ENCODE assay signal across 16 mouse cellular contexts in genomic region chr3:102123654-102124053, GRCm38 (mm10).
"Had no signal": no experiment of that assay in that cellular context is flagged by ENCODE, and none has a peak within 500 bp of the region (broad histone marks: within the 10 kb centered on the region; RNA-seq: fewer than 3 reads in every experiment).

No protein-coding gene starts in this region.

- H3K9me3 ChIP-seq: neural tube, embryonic 13.5 days; neural tube, embryonic 15.5 days; stomach, embryonic 15.5 days had no signal

- H3K27me3 ChIP-seq: neural tube, embryonic 13.5 days; neural tube, embryonic 15.5 days; stomach, embryonic 15.5 days had no signal

- H3K4me3 ChIP-seq: neural tube, embryonic 13.5 days; neural tube, embryonic 15.5 days; stomach, embryonic 15.5 days had no signal

- H3K27ac ChIP-seq: neural tube, embryonic 13.5 days; neural tube, embryonic 15.5 days; stomach, embryonic 15.5 days; stomach, postnatal 0 days had no signal

- H3K9ac ChIP-seq: neural tube, embryonic 13.5 days; neural tube, embryonic 15.5 days; stomach, embryonic 15.5 days had no signal

- H3K4me1 ChIP-seq: neural tube, embryonic 15.5 days; stomach, embryonic 15.5 days had no signal

- H3K36me3 ChIP-seq: neural tube, embryonic 13.5 days; neural tube, embryonic 15.5 days; stomach, embryonic 15.5 days had no signal

- DNase-seq: retina, postnatal 1 day; right cerebral cortex, adult 18-20 months; right cerebral cortex, postnatal 14 days; right cerebral cortex, postnatal 25 days; right cerebral cortex, postnatal 4 days; spleen, adult 18-20 months; thymus, adult 18-20 months; thymus, adult 2 months; thymus, postnatal 14 days; thymus, postnatal 25 days; thymus, postnatal 36 days; thymus, postnatal 4 days had no signal

- H3K4me2 ChIP-seq: neural tube, embryonic 13.5 days; neural tube, embryonic 15.5 days; stomach, embryonic 15.5 days had no signal
